Mouse (Mus musculus) adrenal gland, postnatal 25 days (tissue): ENCODE measurements around the gene Rtn4ip1. TPM values are rescaled to one million over a fixed set of nuclear protein-coding genes. Genes with fewer than 3 reads are reported as not detected.
"Not testable (repeated sequence)": the region's sequence is repeated elsewhere in the genome, so short reads cannot be mapped to it uniquely, and the experiment has no call there.

Experiments
- DNase-seq: peaks from one replicate; pipeline ENCODE4 v3.0.0; 2021; ENCODE audit warnings: mixed read lengths
- long read RNA-seq: library from polyadenylated mRNA; stranded (forward); transcript quantifications from one replicate; pipeline ENCODE4 v2.0.0, GENCODE M21; 2021
- total RNA-seq: library from RNA; stranded (reverse); gene quantifications from 2 replicates; pipeline ENCODE4 v1.2.3, GENCODE M21; 2021

Rtn4ip1 gene
- 27.9 and 28.8 TPM in 2 replicates for total RNA-seq
- long read RNA-seq, transcript Rtn4ip1-201 (9 exons, 2,981 nt): major isoform, 46 of 69 reads
- long read RNA-seq, partial matches to known transcripts: 13 of 69 reads
- long read RNA-seq, other reads (novel, unspliced or antisense): 10 of 69 reads

GRCm38 (mm10) chr10:43901578-43902194, at the start of gene Rtn4ip1, which contains the start of gene Qrsl1:
Gene Rtn4ip1 (plus strand): TSS chr10:43901807.
Gene Qrsl1 (minus strand): TSS chr10:43901745.
- DNase-seq: peak; percentile 92

GRCm38 (mm10) chr10:43851898-43852297, 49.7 kb upstream of the Rtn4ip1 start:
- DNase-seq: no peak

DNA sequence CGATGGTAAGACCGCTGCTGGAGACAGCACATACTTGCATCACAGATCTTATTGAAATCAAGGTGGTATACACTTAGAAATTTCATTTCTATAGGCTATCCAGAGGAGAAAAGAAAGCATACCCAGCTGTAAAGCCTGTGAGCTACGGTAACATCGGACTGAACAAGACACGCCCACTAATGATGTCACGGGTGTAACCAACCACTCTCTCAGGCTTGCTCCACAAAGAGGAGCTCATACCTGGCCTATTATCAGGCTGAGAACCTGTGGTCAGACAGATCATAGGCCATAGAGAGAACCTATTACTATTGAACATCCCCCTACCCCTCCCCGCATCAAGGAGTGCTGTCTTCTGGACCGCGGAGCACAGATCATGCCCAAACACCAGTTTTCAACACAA, 45.7 kb upstream of the Rtn4ip1 start:
- no peak for DNase-seq

DNA sequence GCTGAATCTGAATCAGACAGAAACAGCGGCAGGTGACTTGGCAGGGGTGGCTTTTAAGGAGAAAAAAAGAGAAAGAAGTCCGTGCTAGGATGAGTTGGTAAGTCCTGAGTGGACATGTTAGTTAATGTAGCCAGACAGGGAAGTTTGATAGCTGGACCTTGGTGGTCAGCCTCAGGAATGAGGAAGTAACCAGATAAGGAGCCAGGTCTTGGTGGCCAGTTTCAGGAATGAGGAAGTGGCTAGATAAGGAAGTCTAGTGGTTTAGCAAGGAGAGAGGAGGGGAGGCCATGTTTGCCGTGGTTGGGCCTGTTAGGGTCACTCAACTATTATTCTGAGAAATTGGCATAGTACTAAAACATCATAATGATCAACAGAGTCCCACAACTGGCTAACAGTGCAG, 45.3 kb upstream of the Rtn4ip1 start:
- no peak for DNase-seq

DNA sequence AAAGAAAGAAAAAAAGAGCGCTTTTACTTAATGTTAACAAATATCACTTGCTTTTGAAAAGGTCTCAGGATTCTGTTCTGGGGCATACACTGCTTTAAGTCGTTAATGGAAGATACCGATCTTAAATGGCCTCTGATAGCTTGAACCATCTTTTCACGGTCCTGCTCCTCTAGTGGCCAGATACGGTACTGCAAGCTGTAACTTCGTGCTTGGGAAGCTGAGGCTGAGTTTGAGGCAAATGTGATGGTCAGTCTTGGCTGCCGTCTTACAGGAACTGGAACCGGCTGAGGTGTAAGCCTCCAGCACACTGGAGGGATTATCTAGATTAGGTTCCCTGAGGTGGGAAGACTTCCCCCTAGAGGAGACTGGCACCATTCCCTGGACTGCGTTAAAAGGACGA, 30.9 kb upstream of the Rtn4ip1 start:
- DNase-seq: peak; percentile 24

DNA sequence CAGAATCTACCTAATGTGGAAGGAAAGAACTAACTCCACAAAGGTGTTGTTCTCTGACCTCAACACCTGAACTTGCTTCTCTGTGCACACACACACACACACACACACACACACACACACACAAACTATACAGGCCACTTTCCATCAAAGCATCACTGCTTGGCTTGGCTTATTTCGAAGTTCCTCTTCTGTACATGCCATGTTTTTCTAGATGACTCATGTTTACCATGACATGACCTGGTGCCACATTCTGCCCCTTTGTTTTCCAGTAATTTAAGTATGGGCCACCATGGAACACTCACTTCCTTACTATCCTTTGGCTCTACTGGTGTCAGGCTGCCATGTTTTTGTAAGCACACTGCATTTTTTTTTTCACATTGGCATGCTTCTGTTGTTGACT, 30.1 kb upstream of the Rtn4ip1 start:
- no peak for DNase-seq

DNA sequence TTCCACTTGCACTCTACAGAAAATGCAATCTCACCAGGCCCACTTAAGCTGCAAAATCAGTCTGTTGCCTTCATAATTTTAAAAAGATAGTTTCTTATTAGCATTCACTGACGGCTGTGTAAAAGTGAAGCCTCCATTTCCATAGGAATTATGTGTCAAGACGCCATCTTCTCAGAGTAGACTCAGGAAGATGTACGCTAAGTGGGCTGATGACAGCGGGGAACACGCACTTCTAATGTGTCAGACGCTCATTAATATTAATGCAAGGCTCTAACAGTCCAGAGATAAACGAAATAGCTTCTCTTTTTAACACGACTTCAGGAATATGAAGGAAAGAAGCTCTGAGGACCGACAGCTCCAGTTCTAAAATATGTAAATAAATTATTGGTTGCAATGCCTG, 13.9 kb upstream of the Rtn4ip1 start:
- DNase-seq: no peak

DNA sequence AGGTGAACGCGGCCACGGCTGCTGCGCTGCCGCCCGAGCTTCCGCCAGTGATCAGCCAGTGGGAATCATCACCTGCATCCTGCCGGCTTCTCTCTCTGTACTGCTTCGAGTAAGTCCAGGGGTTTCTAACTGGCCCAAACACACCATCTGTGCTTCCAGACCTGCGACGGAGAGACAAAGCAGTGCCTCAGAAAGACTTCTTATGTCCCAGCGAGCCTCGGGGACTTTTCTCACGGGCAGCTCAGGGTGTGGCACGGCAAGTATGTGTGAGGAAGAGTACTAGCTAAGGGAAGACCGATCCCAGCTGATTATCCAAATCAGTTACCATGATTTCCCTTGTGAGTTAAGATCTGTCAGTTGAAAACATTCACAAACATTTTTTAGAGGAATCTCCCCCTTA, 12.6 kb upstream of the Rtn4ip1 start:
- no peak for DNase-seq

- no peak for DNase-seq
Observed at GRCm38 (mm10) chr10:43892971-43893370, 8.6 kb upstream of the Rtn4ip1 start.

DNA sequence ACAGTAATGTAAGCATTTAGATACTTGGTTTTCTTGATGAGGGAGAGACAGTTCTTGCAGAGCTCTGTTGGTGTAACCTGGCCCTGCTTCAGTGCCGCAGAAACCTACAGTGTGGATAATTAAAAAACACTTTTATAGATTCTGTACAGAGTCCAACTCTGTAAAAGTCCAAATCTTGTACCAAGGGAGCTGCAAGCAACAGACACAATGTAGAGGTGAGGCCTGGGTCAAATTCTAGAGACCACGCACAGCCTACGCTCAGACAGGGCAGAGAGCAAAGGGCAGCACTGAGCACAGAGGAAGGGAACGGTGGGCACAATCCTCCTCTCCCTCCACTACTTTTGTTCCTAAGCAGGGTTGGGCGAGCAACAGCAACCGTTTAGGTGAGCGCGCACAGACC, 5.5 kb upstream of the Rtn4ip1 start:
- DNase-seq: no peak

DNA sequence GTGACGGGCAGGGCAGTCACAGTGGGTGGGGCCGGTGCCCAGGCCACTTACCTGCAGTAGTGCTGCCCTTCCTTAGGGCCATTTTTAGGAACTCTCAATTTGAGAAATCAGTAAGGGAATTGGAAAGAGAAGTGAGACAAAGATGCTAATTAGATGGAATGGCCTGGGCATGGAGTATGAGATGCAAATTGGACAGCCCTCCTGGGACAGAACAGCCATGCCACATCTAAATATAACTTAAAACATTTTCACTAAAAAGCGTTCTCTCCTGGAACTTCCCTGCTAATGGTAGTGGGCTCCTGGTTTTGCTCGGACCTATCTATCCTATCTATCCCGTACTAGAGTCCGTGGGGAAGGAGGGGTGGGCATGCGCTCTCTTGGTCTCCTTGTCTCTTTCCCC, 3.3 kb upstream of the Rtn4ip1 start:
- DNase-seq: no peak

DNA sequence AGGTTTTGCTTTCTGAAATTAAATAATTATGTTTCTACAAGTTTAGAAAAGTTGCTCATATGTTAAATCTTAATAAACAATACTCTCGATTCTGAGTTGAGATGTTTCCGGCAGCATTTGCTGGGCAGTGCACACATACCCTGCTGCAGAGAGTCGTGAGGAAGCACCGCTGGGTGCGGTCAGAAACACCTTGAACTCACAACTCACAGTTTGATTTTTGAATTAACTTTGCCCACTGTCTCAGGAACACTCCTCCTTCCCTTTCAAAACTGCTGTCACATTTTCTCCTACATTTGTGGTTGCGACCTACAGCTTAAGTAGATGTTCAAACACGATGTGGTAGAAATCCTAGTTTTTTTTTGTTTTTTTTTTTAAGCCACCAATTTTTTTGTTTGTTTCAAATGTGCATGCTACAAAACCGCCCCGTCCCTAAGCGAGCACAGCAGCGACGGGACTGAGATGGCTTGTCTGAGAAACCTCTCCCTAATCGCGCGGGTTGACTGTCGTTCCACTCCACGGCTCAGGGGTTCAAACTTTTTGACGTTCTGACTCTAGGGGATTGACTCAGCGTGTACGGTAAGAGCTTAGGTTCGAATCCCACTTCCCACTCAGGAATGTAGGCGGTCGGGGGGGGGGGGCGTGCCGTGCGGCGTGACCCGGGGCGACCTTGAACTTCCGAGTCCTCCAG, 580 bp upstream of the Rtn4ip1 start:
- no peak for DNase-seq

GRCm38 (mm10) chr10:43904569-43904968, 3.0 kb downstream of the Rtn4ip1 start:
- no peak for DNase-seq

- no peak for DNase-seq
Observed at GRCm38 (mm10) chr10:43910032-43910872, 8.6 kb downstream of the Rtn4ip1 start.

DNA sequence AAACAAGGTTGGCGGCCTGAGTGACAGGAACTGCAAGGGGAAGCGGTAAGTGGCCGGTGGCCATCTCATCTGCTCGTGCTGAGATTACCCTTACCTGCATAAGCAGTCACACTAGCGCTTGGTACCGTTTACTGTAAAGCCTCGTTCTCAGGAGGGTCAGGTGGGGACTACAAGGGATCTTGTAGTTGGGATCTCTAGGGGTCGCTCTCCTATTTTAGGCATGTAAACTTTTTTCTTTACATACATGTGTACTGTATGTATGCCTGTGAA, 9.2 kb downstream of the Rtn4ip1 start:
- no peak for DNase-seq

GRCm38 (mm10) chr10:43912236-43912635, 10.6 kb downstream of the Rtn4ip1 start:
- DNase-seq: no peak

- no peak for DNase-seq
Observed at GRCm38 (mm10) chr10:43916181-43916580, 14.6 kb downstream of the Rtn4ip1 start.

GRCm38 (mm10) chr10:43916737-43917136, 15.1 kb downstream of the Rtn4ip1 start:
- DNase-seq: no peak

DNA sequence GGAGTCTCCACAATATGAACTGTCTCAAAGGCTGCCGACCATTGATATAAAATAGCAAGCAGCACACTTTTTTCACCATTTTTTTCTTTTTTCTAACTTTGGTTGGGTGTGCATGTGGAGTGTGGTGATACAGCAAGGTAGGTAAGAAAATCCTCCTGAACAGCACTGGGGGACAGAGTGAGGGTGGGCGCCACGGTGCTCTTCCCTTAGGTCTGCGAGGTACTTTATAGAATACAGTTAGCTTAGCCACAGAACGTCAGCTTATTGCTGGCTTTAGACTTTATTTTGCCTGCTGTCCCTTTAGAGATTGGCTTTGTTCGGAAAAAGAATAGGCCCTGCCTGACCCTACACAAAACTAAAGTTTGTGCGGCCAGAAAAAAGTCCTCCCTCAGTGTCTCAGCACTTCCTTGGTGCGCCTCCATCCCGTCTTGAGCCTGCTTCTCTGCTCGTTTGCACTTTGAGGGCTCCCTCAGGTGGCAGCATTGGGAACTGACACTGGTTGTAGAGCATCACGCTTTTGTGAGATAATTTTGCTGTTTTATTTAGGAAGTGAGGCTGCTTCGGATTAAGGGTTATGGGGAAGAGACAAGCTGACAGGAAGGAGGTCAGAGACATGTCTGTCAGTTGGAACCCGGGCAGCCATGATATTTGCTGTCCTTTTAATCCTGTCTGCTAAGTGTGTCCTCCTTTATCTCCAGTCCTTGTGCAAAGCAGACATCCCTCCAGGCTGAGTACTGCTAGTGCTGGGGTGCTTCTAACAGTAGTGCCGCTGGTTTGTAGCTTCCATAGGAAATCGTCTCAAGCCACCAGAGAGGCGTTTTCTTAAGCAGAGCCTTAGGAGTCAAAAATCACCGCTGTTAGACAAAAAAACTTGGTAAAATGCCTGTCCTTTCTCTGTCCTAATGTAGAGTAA, 17.3 kb downstream of the Rtn4ip1 start:
- DNase-seq: peak; percentile 82

GRCm38 (mm10) chr10:43923096-43923495, 21.5 kb downstream of the Rtn4ip1 start:
- no peak for DNase-seq

DNA sequence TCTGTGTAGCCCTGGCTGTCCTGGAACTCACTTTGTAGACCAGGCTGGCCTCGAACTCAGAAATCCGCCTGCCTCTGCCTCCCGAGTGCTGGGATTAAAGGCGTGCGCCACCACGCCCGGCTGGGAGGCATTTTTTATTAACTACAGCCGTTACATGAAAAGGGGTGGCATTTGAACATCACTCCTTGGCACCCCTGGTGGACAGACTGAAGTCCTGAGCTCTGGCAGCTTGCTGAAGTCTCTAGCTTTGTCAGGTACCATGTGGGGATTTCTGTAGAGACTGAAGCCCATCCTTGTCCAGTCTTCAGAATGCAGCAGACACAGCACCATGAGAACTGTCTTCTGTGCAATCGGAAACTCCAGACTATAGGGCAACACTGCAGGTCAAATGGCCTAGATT, 24.2 kb downstream of the Rtn4ip1 start:
- DNase-seq: not testable (repeated sequence)

GRCm38 (mm10) chr10:43927736-43928135, 26.1 kb downstream of the Rtn4ip1 start:
- DNase-seq: no peak
